Mouse (Mus musculus) ES-Bruce4 (cell line): ENCODE data around the gene Sarm1.

Experiments
- CTCF ChIP-seq: IDR thresholded peaks from one replicate; pipeline ENCODE4 v1.8.1; 2011; ENCODE audit warnings: low read depth, low read length
- EP300 ChIP-seq: IDR thresholded peaks from 2 replicates; pipeline ENCODE4 v1.6.1; 2011; ENCODE audit warnings: low read depth, low read length; ENCODE audit not compliant: insufficient read depth

- TF ChIP-seq CTCF (no peak), EP300 (no peak)
These were observed 60.4 kb downstream of the Sarm1 start for GRCm38 (mm10) chr11:78437182-78437581.
